In genomic region chr14:26637851-26638707, GRCm38 (mm10) we compare ENCODE assay signal across 1 mouse cellular context.
TF ChIP-seq lines count a peak whose summit lies in the region.

Gene Arf4, plus strand, starts transcription at chr14:26638074.

TF ChIP-seq in MEL, 35 proteins besides CTCF, POLR2A, EP300 and RAD21 (continued from another document):
- TF ChIP-seq JUND (IDR thresholded peaks at IDR 0.05; ENCODE audit: low read depth, low read length) (no peak), MYC (IDR thresholded peaks at IDR 0.05; ENCODE audit: low read depth, low read length) (peak; percentile 72; the same call in 1 of the 2 replicates), MAX (IDR thresholded peaks at IDR 0.05; ENCODE audit: low read length) (peak; percentile 68; the same call in 1 of the 2 replicates), E2F4 (IDR thresholded peaks at IDR 0.05; ENCODE audit: borderline replicate concordance, low read depth, low read length) (no peak), ELF1 (IDR thresholded peaks at IDR 0.05; ENCODE audit: low read depth, low read length) (peak; percentile 96)
TF ChIP-seq in MEL: peak in this region for 19.
